1 mouse cellular context compared by ENCODE assay signal in the genomic region with DNA sequence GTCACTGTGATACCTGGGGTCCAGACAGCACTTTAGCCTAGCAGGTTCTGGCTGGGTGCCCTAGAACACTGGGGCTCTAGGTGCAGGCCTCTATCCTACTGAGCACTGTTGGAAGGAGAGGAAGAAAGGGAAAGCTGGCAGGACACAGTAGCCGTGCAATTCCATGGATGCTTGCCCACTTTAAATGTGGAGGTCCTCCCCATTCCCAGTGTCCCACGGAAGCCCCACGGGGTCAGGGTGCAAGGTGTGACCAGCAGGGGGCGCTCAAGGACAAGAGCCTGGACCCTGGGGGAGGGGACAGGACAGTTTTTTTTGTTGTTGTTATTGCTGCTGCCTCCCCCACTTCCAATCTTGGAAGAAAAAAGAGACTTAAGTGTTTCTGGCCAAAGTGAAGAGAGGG.
TF ChIP-seq lines count a peak whose summit lies in the region.

No protein-coding gene starts in this region.

TF ChIP-seq in MEL, 35 proteins besides CTCF, POLR2A, EP300 and RAD21 (continued from another document):
- no peak for TF ChIP-seq TCF12 (IDR thresholded peaks at IDR 0.05; ENCODE audit: low read depth, low read length)
- TF ChIP-seq ELF1 (IDR thresholded peaks at IDR 0.05; ENCODE audit: low read depth, low read length) = no peak
- no peak for TF ChIP-seq TAL1 (IDR thresholded peaks at IDR 0.05; ENCODE audit: low read length)
